Mouse (Mus musculus) olfactory bulb, adult 2 months (tissue): ENCODE measurements around the gene Matn4. TPM values are rescaled to one million over a fixed set of nuclear protein-coding genes. Genes with fewer than 3 reads are reported as not detected.

Source experiments
- H3K27ac ChIP-seq: fragments of 200-500 bp; 2 replicates; pipeline ENCODE4 v1.5.1; 2012; ENCODE audit warnings: low read depth, low read length; ENCODE audit not compliant: insufficient read depth
- H3K4me1 ChIP-seq: fragments of 200-500 bp; 2 replicates; pipeline ENCODE4 v1.6.1; 2012; ENCODE audit warnings: low read length; ENCODE audit not compliant: control insufficient read depth, insufficient read depth
- H3K4me3 ChIP-seq: fragments of 200-500 bp; 2 replicates; pipeline ENCODE4 v1.5.1; 2012; ENCODE audit warnings: mild to moderate bottlenecking, low read depth, low read length, moderate library complexity; ENCODE audit not compliant: insufficient read depth
- CTCF ChIP-seq: fragments of 200-500 bp; IDR thresholded peaks from 2 replicates; pipeline ENCODE4 v1.5.1; 2012; ENCODE audit warnings: low read depth, mild to moderate bottlenecking, low read length, moderate library complexity; ENCODE audit not compliant: insufficient read depth
- POLR2A ChIP-seq: fragments of 200-500 bp; IDR thresholded peaks from 2 replicates; pipeline ENCODE4 v1.6.1; 2012; ENCODE audit warnings: mild to moderate bottlenecking, low read depth, low read length, moderate library complexity; ENCODE audit not compliant: insufficient read depth
- WGBS: fragments of 180-500 bp; shearing (Covaris S2); methylation state at CpG from one replicate; pipeline ENCODE4 v1.1.7; 2018; 5-methylcytosine and 5-hydroxymethylcytosine counted together
- polyA plus RNA-seq: library from polyadenylated mRNA; stranded (reverse); fragments of >200 nt; gene quantifications from 2 replicates; pipeline ENCODE4 v1.2.4, GENCODE M21; 2012; ENCODE audit warnings: low replicate concordance; ENCODE audit not compliant: missing spikeins, insufficient read depth, insufficient read length

Gene Matn4
- polyA plus RNA-seq, 1 experiment = not detected

DNA sequence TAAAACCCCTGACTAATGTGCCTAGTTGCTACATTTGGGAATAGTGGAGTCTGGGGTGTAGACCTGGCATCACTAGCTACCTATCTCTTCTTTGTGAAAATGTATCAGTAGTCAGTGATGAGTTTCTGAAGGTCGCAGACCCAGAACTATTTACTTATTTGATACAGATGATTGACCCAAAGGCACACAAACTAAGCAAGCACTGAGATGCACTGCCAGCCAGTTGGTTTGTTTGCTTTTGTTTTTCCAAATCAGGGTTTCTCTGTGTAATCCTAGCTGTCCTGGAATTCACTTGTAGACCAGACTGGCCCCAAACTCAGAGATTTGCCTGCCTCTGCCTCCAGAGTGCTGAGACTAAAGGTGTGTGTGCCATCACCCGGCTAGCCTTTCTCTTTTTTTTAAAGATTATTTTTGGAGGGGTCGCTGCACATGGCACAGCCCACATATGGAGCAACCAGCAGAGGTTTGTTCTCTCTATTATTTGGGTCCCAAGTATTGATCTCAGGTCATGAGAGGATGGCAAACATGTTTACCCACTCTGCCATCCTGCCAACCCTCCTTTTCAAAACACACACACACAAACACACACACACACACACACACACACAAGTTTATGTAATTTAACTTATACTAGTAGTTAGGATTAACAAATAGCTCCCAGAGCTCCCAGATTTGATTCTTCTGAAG, 40.6 kb upstream of the Matn4 start:
- Histone ChIP-seq H3K4me3 (no peak overlapping the region), H3K27ac (no peak overlapping the region), H3K4me1 (peaks cover 11% of the 10 kb centered on the region)
- 85% methylated on average over 3 of the region's 3 CpGs for WGBS
- TF ChIP-seq CTCF (no peak), POLR2A (no peak)

DNA sequence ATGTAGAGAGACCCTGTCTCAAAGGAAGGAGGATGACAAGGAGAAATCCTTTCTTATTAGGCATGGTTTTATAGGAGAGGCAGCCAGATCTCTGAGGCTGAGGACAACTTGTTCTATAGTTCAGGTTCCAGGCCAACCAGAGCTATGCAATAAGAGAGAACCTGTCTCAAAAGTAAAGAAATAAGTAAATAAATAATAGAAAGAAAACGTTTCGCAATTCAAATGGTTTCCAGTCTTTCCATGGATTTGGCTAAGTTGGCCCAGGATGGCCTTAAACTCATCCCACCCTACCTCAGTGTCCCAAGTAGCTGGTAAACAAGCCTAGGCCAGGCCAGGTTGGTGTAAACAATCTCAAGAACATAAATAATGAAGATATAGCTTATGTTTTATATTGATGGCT, 39.7 kb upstream of the Matn4 start:
- WGBS = 87% methylated on average over 2 of the region's 2 CpGs
- Histone ChIP-seq H3K4me1 (peaks cover 11% of the 10 kb centered on the region), H3K4me3 (no peak overlapping the region), H3K27ac (no peak overlapping the region)
- TF ChIP-seq CTCF (no peak), POLR2A (no peak)

DNA sequence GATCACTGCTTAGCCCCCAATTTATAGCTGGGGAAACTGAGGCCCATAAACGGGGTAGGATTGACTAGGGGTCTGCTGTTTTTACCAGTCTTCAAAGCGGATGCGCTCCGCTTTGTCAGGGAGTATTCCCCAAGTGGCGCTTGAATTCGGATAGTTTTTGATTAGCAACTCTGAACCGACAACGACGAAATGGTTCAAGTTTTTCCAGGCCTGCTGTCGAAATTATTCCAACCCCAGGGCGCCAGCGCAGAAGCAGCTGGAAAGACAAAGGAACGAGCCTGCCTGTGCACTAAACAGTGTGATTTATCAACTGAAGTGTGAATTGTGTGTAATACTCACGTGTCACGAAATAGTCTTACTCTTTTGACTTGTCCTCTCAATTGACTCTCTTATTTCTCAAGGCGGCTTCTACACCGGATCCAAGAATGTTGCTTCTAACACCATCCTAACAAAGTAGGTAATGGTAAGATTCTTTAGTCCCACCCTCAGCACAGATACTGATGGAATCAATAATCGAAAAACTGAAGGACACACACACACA, 38.6 kb upstream of the Matn4 start, which contains the start of gene Sdc4:
Gene Sdc4, minus strand, starts transcription at position 428 of the 541 bp plus-strand sequence.
- H3K4me1 ChIP-seq = peaks cover 15% of the 10 kb centered on the region
- TF ChIP-seq POLR2A (no peak), CTCF (no peak)
- H3K4me3 ChIP-seq = peak within 1 kb of the TSS; percentile 58
- peak within 1 kb of the TSS; percentile 30; the same call in 1 of the 2 replicates for H3K27ac ChIP-seq
- 16% methylated on average over 18 of the region's 18 CpGs for WGBS

DNA sequence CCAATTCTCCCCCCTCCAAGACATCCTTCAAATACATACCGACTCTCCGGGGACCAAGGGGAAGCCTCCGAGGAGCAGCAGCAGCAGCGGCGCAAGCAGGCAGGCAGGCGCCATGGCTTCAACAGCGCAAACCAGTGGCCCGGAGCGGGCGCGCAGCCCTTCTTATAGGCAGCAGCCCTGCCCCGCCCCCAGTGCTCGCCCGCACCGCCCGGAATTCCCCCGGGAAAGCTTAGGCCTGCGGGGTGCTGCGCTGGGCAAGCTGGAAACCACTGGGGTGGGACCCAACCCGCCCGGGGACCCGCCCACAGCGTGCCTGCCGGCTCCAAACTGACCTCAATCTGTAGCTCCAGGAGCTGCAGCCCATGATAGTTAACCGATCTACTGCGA, 38.1 kb upstream of the Matn4 start:
- Histone ChIP-seq H3K4me1 (peaks cover 19% of the 10 kb centered on the region), H3K27ac (peak overlapping the region; percentile 30; the same call in 1 of the 2 replicates), H3K4me3 (peak overlapping the region; percentile 58)
- TF ChIP-seq CTCF (no peak), POLR2A (peak; percentile 31; the same call in 1 of the 2 replicates)
- WGBS = under 1% methylated on average over 26 of the region's 26 CpGs

DNA sequence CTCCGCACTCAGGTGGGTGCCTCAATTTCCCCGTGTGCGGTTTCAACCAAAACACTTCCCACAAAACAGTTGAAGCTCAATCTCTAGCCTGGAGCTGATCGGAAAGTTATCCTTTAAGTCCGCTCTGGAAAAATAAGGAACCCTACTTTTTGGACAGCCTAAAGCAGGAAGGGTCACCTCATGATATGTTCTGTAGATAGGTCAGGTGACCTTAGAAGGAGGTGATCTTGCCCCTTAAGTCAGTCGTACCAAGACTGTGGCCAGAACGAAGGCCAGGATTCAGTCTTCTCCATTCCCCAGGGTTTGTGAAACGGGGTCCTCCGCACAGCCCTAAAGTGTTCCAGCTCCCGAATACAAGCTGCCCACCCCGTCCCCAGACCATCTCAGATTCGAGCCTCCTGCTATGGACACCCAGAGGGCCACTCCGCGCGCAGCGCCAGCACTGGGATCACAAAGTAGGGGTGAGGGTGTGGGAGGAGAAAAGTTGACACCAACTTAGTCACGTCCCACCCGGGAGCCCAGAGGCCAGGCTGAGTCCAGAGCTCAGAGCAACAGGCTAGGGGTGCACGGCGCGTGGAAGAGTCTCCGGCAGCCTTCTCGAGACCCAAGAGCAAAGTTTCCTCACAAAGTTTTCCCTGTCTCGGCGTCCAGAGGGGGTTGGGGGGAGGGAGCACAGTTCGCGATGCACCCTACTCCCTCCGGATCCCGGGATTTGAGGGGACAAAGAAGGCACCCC, 37.5 kb upstream of the Matn4 start:
- TF ChIP-seq POLR2A (no peak), CTCF (no peak)
- Histone ChIP-seq H3K4me3 (peak overlapping the region; percentile 58), H3K4me1 (peaks cover 19% of the 10 kb centered on the region), H3K27ac (peak overlapping the region; percentile 30; the same call in 1 of the 2 replicates)
- 6% methylated on average over 29 of the region's 29 CpGs for WGBS

DNA sequence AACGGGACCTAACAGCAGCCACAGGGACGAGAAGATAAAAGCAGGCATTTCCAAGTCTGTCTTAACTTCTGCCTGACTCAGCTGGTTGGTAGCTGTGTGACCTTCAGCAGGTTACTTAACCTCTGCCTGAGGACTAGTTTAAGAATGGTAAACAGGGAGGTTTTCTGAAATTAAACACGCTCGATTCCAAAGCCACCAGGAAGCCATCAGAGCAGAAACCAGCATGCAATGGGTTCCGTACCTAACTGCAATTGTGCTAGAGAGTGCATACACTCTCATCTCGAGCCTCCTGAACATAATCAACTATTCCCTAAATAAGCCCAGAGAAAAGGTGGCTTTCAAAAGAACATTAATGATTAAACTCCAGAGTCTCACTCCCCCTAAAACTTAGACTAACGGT, 36.8 kb upstream of the Matn4 start:
- TF ChIP-seq POLR2A = no peak
- TF ChIP-seq CTCF = no peak
- WGBS = 49% methylated on average over 7 of the region's 7 CpGs
- H3K4me1 ChIP-seq = peaks cover 22% of the 10 kb centered on the region
- H3K4me3 ChIP-seq = peak overlapping the region; percentile 25; the same call in 1 of the 2 replicates
- H3K27ac ChIP-seq = peak overlapping the region; percentile 25; the same call in 1 of the 2 replicates

GRCm38 (mm10) chr2:164441155-164441554, 36.2 kb upstream of the Matn4 start:
- TF ChIP-seq CTCF (no peak), POLR2A (no peak)
- WGBS = 55% methylated on average over 8 of the region's 8 CpGs

DNA sequence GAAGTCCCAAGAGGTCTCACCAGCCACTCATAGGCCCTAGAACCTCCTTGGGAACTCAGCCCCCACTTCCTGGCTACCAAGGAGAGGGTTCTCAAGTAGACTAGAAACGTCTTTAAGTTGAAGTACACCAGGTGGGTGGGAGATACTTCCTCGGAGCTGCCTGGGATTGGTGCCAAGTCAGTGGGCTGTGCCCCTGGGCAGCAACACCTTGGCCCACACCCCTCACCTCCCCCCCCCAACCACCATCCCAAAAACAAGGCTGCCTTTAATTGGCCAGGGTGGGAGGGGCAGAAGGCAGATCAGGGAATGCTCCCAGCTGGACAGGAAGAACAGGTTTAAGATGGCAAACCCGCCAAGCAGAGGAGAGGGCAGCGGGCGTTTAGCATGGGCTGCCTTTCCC, 35.4 kb upstream of the Matn4 start:
- TF ChIP-seq CTCF (no peak), POLR2A (no peak)
- peaks cover 26% of the 10 kb centered on the region for H3K4me1 ChIP-seq
- no peak overlapping the region for H3K27ac ChIP-seq
- WGBS = 77% methylated on average over 5 of the region's 5 CpGs
- no peak overlapping the region for H3K4me3 ChIP-seq

More at GRCm38 (mm10) chr2:164441155-164441554, 36.2 kb upstream of the Matn4 start:
- Histone ChIP-seq H3K27ac (peak overlapping the region; percentile 25; the same call in 1 of the 2 replicates), H3K4me3 (peak overlapping the region; percentile 25; the same call in 1 of the 2 replicates), H3K4me1 (peaks cover 26% of the 10 kb centered on the region)
